Mouse (Mus musculus) heart, postnatal 0 days (tissue): Measurements from ENCODE around the gene Cdk6. TPM values are rescaled to one million over a fixed set of nuclear protein-coding genes. Genes with fewer than 3 reads are reported as not detected.

ENCODE experiments used
- ATAC-seq: fragments of 200-750 bp; cut with Nextera tagmentation; 2 replicates; pipeline ENCODE4 v1.8.0; 2017; ENCODE audit warnings: low read depth, moderate number of reproducible peaks, moderate library complexity; ENCODE audit not compliant: insufficient read depth
- DNase-seq: peaks from one replicate; pipeline ENCODE4 v3.0.0-alpha.2; 2016; ENCODE audit warnings: low spot score
- H3K27ac ChIP-seq: fragments of 300-500 bp; sonication (generic); 2 replicates; pipeline ENCODE4 v1.5.1; 2014; ENCODE audit warnings: low read depth, mild to moderate bottlenecking
- H3K27me3 ChIP-seq: fragments of 300-500 bp; sonication (generic); 2 replicates; pipeline ENCODE4 v1.6.1; 2014; ENCODE audit warnings: low read length, mixed read lengths; ENCODE audit not compliant: control insufficient read depth, insufficient read depth
- H3K36me3 ChIP-seq: fragments of 300-500 bp; sonication (generic); replicated peaks from 2 replicates; pipeline ENCODE4 v1.6.1; 2014; ENCODE audit warnings: low read length, mixed read lengths; ENCODE audit not compliant: control insufficient read depth, insufficient read depth
- H3K4me1 ChIP-seq: fragments of 300-500 bp; sonication (generic); 2 replicates; pipeline ENCODE4 v1.6.1; 2014; ENCODE audit warnings: antibody characterized with exemption; ENCODE audit not compliant: control insufficient read depth, insufficient read depth
- H3K4me2 ChIP-seq: fragments of 300-500 bp; sonication (generic); 2 replicates; pipeline ENCODE4 v1.6.1; 2014; ENCODE audit warnings: low read depth, mild to moderate bottlenecking, low read length, moderate library complexity
- H3K4me3 ChIP-seq: fragments of 300-500 bp; sonication (generic); 2 replicates; pipeline ENCODE4 v1.5.1; 2014; ENCODE audit warnings: low read depth, low read length
- H3K9ac ChIP-seq: fragments of 300-500 bp; sonication (generic); replicated peaks from 2 replicates; pipeline ENCODE4 v1.6.1; 2014; ENCODE audit warnings: low read depth, low read length, mixed read lengths
- H3K9me3 ChIP-seq: fragments of 300-500 bp; sonication (generic); replicated peaks from 2 replicates; pipeline ENCODE4 v1.6.1; 2016; ENCODE audit warnings: low read length; ENCODE audit not compliant: control insufficient read depth
- CTCF ChIP-seq: IDR thresholded peaks from 2 replicates; pipeline ENCODE4 v1.5.1; 2016; ENCODE audit warnings: antibody characterized with exemption, control low read depth, low read depth
- EP300 ChIP-seq: IDR thresholded peaks from 2 replicates; pipeline ENCODE4 v1.6.1; 2016; ENCODE audit warnings: antibody characterized with exemption, low read depth
- WGBS: fragments of 180-500 bp; shearing (Covaris S2); extraction: QIAGEN DNeasy Blood & Tissue Kit; methylation state at CpG from one replicate; pipeline ENCODE4 v1.1.7; 2014; 5-methylcytosine and 5-hydroxymethylcytosine counted together
- polyA plus RNA-seq: library from polyadenylated mRNA; unstranded; fragments of >200 nt; fragmentation: Nextera tagmentation; extraction: Ambion mirVana; gene quantifications from 2 replicates; pipeline ENCODE4 v1.2.1, GENCODE M21; 2015
- total RNA-seq: library from RNA; depleted of rRNA; stranded (reverse); fragments of >200 nt; gene quantifications from 2 replicates; pipeline ENCODE4 v1.2.3, GENCODE M21; 2014; ENCODE audit warnings: low replicate concordance

The Cdk6 gene
- total and polyA plus RNA-seq, 2 experiments from 2014 or later = 19.2 to 43.0 TPM

- Histone ChIP-seq H3K27me3 (no peaks in the 10 kb centered on the region), H3K9ac (no peak overlapping the region; the same call in 1 of the 2 replicates), H3K4me1 (peaks cover 30% of the 10 kb centered on the region), H3K27ac (peak overlapping the region; percentile 47), H3K4me2 (no peak overlapping the region), H3K4me3 (no peak overlapping the region), H3K9me3 (no peaks in the 10 kb centered on the region), H3K36me3 (no peaks in the 10 kb centered on the region)
- 55% methylated on average over 7 of the region's 7 CpGs for WGBS
- peak; percentile 76 for ATAC-seq
- DNase-seq = peak; percentile 31
- no peak for TF ChIP-seq CTCF
- TF ChIP-seq EP300 = no peak
Observed at GRCm38 (mm10) chr5:3466069-3466877, 125.0 kb downstream of the Cdk6 start.

- DNase-seq (no peak), ATAC-seq (no peak)
- Histone ChIP-seq H3K27me3 (no peaks in the 10 kb centered on the region), H3K27ac (no peak overlapping the region), H3K9ac (no peak overlapping the region), H3K4me2 (no peak overlapping the region), H3K4me1 (peaks cover 8% of the 10 kb centered on the region), H3K9me3 (no peaks in the 10 kb centered on the region), H3K4me3 (no peak overlapping the region), H3K36me3 (no peaks in the 10 kb centered on the region)
- TF ChIP-seq EP300 = no peak
- no peak for TF ChIP-seq CTCF
- 84% methylated on average over 10 of the region's 10 CpGs for WGBS
Observed at GRCm38 (mm10) chr5:3470866-3471265, 129.6 kb downstream of the Cdk6 start.

- 75% methylated on average over 22 of the region's 22 CpGs for WGBS
Observed at GRCm38 (mm10) chr5:3472311-3473156, 131.2 kb downstream of the Cdk6 start.

GRCm38 (mm10) chr5:3477711-3478110 is 136.4 kb downstream of the Cdk6 start:
- Histone ChIP-seq H3K4me2 (no peak overlapping the region), H3K4me3 (no peak overlapping the region), H3K27me3 (no peaks in the 10 kb centered on the region), H3K36me3 (0 out of 2 replicates have a peak, but pooled peaks cover 3% of the 10 kb centered on the region), H3K27ac (no peak overlapping the region), H3K9ac (no peak overlapping the region), H3K4me1 (no peaks in the 10 kb centered on the region), H3K9me3 (no peaks in the 10 kb centered on the region)
- no peak for ATAC-seq
- DNase-seq = no peak
- no peak for TF ChIP-seq CTCF
- no peak for TF ChIP-seq EP300
- 71% methylated on average over 3 of the region's 3 CpGs for WGBS

More at GRCm38 (mm10) chr5:3472311-3473156, 131.2 kb downstream of the Cdk6 start:
- no peaks in the 10 kb centered on the region for H3K4me1 ChIP-seq
- no peak overlapping the region for H3K9ac ChIP-seq
- H3K4me2 ChIP-seq = no peak overlapping the region
- no peak overlapping the region for H3K4me3 ChIP-seq
- H3K9me3 ChIP-seq = no peaks in the 10 kb centered on the region
- DNase-seq (no peak), ATAC-seq (peak; percentile 17; the same call in 1 of the 2 replicates)
- TF ChIP-seq CTCF (no peak), EP300 (no peak)
- no peak overlapping the region for H3K27ac ChIP-seq
- no peaks in the 10 kb centered on the region for H3K27me3 ChIP-seq
- 0 out of 2 replicates have a peak, but pooled peaks cover 3% of the 10 kb centered on the region for H3K36me3 ChIP-seq

GRCm38 (mm10) chr5:3478216-3478615 is 136.9 kb downstream of the Cdk6 start:
- no peaks in the 10 kb centered on the region for H3K27me3 ChIP-seq
- no peak overlapping the region for H3K4me3 ChIP-seq
- no peak for ATAC-seq
- no peak overlapping the region for H3K4me2 ChIP-seq
- H3K9me3 ChIP-seq = no peaks in the 10 kb centered on the region
- no peak overlapping the region for H3K27ac ChIP-seq
- DNase-seq = no peak
- TF ChIP-seq CTCF (no peak), EP300 (no peak)
- H3K9ac ChIP-seq = no peak overlapping the region
- H3K36me3 ChIP-seq = 0 out of 2 replicates have a peak, but pooled peaks cover 3% of the 10 kb centered on the region
- WGBS = 92% methylated on average over 8 of the region's 8 CpGs
- H3K4me1 ChIP-seq = no peaks in the 10 kb centered on the region
